Comparison of ENCODE assay signal across 17 mouse cellular contexts in genomic region chr13:21456347-21456746, GRCm38 (mm10). TPM values are rescaled to one million over a fixed set of nuclear protein-coding genes. Genes with fewer than 3 reads are reported as not detected.
DNase-seq lines count a peak whose midpoint lies in the region; ATAC-seq and TF ChIP-seq lines count a peak whose summit lies in the region.
"Had no signal": no experiment of that assay in that cellular context is flagged by ENCODE, and none has a peak within 500 bp of the region (broad histone marks: within the 10 kb centered on the region; RNA-seq: fewer than 3 reads in every experiment).

No protein-coding gene starts in this region.

- no peaks in the 10 kb centered on the region for H3K36me3 ChIP-seq in heart, embryonic 11.5 days (ENCODE audit: control insufficient read depth, insufficient read depth, low read length)
- H3K36me3 ChIP-seq in embryonic facial prominence, embryonic 13.5 days, result peaks cover 5% of the 10 kb centered on the region; the same call in 1 of the 2 replicates
- no peaks in the 10 kb centered on the region for H3K36me3 ChIP-seq in lung, postnatal 0 days (ENCODE audit: insufficient read depth, low read length)

- ATAC-seq in heart, embryonic 11.5 days (replicated peaks; ENCODE audit: insufficient number of reproducible peaks, low FRiP score, low TSS enrichment), result peak; percentile 73; the same call in 1 of the 2 replicates
- peak; percentile 32; the same call in 1 of the 2 replicates for ATAC-seq in embryonic facial prominence, embryonic 13.5 days (ENCODE audit: insufficient number of reproducible peaks, insufficient read depth, low FRiP score, low TSS enrichment, low read depth)
- ATAC-seq in lung, postnatal 0 days, result peak; percentile 90
- ATAC-seq: Patski had no signal

- H3K4me2 ChIP-seq in heart, embryonic 11.5 days, result 0 out of 2 replicates have a peak overlapping the region, but pooled peaks have one; percentile 16
- no peak overlapping the region for H3K4me2 ChIP-seq in embryonic facial prominence, embryonic 13.5 days
- H3K4me2 ChIP-seq in lung, postnatal 0 days (replicated peaks; ENCODE audit: low read depth, low read length), result no peak overlapping the region
- H3K4me2 ChIP-seq: liver, embryonic 13.5 days had no signal

- H3K4me3 ChIP-seq in heart, embryonic 11.5 days (ENCODE audit: low read depth, low read length), result no peak overlapping the region
- H3K4me3 ChIP-seq in embryonic facial prominence, embryonic 13.5 days, result no peak overlapping the region
- no peak overlapping the region for H3K4me3 ChIP-seq in lung, postnatal 0 days (ENCODE audit: low read depth, low read length)
- H3K4me3 ChIP-seq: liver, embryonic 13.5 days had no signal

- intact Hi-C loops in gastrocnemius, postnatal 36 days (cut with DNase I), result loop anchor here (10.0 kb wide), 1 partner anchor 92 kb away; the partner anchor contains the start of gene Zscan12

- peaks cover 12% of the 10 kb centered on the region for H3K4me1 ChIP-seq in heart, embryonic 11.5 days (ENCODE audit: control insufficient read depth, insufficient read depth, low read length)
- peaks cover 11% of the 10 kb centered on the region; the same call in 1 of the 2 replicates for H3K4me1 ChIP-seq in embryonic facial prominence, embryonic 13.5 days
- H3K4me1 ChIP-seq in lung, postnatal 0 days (ENCODE audit: insufficient read depth, low read depth, low read length), result no peaks in the 10 kb centered on the region; the same call in 1 of the 2 replicates

- DNase-seq in heart, adult 18-20 months, result no peak
- peak; percentile 19 for DNase-seq in 3T3-L1 (ENCODE audit: low read depth, low spot score)
- peak; percentile 82 for DNase-seq in lung, postnatal 0 days (ENCODE audit: low spot score)
- DNase-seq in layer of hippocampus, postnatal 10 days (ENCODE audit: low spot score in 2 of 2), result no peak
- no peak for DNase-seq in layer of hippocampus, adult 8-10 months (ENCODE audit: low spot score in 2 of 2)
- no peak for DNase-seq in gastrocnemius, postnatal 36 days
- DNase-seq: adrenal gland, postnatal 25 days; liver, embryonic 13.5 days had no signal

- no peak for TF ChIP-seq CTCF in lung, postnatal 0 days (IDR thresholded peaks at IDR 0.05)

- WGBS in heart, embryonic 11.5 days (ENCODE audit: insufficient replicate concordance), result 3% methylated on average over 4 of the region's 4 CpGs
- WGBS in embryonic facial prominence, embryonic 13.5 days, result 12% methylated on average over 4 of the region's 4 CpGs
- WGBS in lung, postnatal 0 days, result 11% methylated on average over 4 of the region's 4 CpGs

- H3K9me3 ChIP-seq in heart, embryonic 11.5 days (replicated peaks; ENCODE audit: control insufficient read depth, low read length), result no peaks in the 10 kb centered on the region
- no peaks in the 10 kb centered on the region for H3K9me3 ChIP-seq in embryonic facial prominence, embryonic 13.5 days
- H3K9me3 ChIP-seq in lung, postnatal 0 days (ENCODE audit: low read length), result no peaks in the 10 kb centered on the region
- H3K9me3 ChIP-seq: liver, embryonic 13.5 days had no signal

- H3K27ac ChIP-seq in heart, embryonic 11.5 days (ENCODE audit: low read depth, low read length), result peak overlapping the region; percentile 46; the same call in 1 of the 2 replicates
- no peak overlapping the region for H3K27ac ChIP-seq in embryonic facial prominence, embryonic 13.5 days
- no peak overlapping the region for H3K27ac ChIP-seq in lung, postnatal 0 days (ENCODE audit: low read length)
- H3K27ac ChIP-seq: liver, embryonic 13.5 days had no signal

- no peak overlapping the region for H3K9ac ChIP-seq in heart, embryonic 11.5 days (ENCODE audit: low read depth, low read length)
- no peak overlapping the region for H3K9ac ChIP-seq in embryonic facial prominence, embryonic 13.5 days
- no peak overlapping the region for H3K9ac ChIP-seq in lung, postnatal 0 days (replicated peaks; ENCODE audit: low read depth)
- H3K9ac ChIP-seq: liver, embryonic 13.5 days had no signal

- peak; percentile 88 for TF ChIP-seq EP300 in lung, postnatal 0 days (IDR thresholded peaks at IDR 0.05)

- no peaks in the 10 kb centered on the region for H3K27me3 ChIP-seq in heart, embryonic 11.5 days (ENCODE audit: control insufficient read depth, insufficient read depth, low read length)
- H3K27me3 ChIP-seq in embryonic facial prominence, embryonic 13.5 days, result peaks cover 9% of the 10 kb centered on the region; the same call in 1 of the 2 replicates
- H3K27me3 ChIP-seq in lung, postnatal 0 days (replicated peaks; ENCODE audit: insufficient read depth, low read length), result no peaks in the 10 kb centered on the region
- H3K27me3 ChIP-seq: Patski had no signal

RNA-seq across cellular contexts. Expression of gene Zscan26, which starts 2.8 kb away (rescaled TPM):
- 20.3 and 26.7 TPM in 2 replicates for polyA plus RNA-seq in heart, embryonic 11.5 days (2014; fragmentation: Nextera tagmentation; extraction: Ambion mirVana)
- 10 to 100 TPM; 22.2 to 25.9 TPM for total RNA-seq in heart, adult 18-20 months (2021)
- polyA plus RNA-seq in embryonic facial prominence, embryonic 13.5 days (2015; fragmentation: Nextera tagmentation; extraction: Ambion mirVana), result 36.7 and 40.2 TPM in 2 replicates
- 30.2 and 33.0 TPM in 2 replicates for polyA plus RNA-seq in lung, postnatal 0 days (2015; fragmentation: Nextera tagmentation; extraction: Ambion mirVana)
- total RNA-seq in layer of hippocampus, postnatal 10 days (2021), result 10 to 100 TPM; 26.9 to 29.4 TPM
- total RNA-seq in layer of hippocampus, adult 8-10 months (2022), result 10 to 100 TPM; 50.7 to 68.4 (median 61.0) TPM
- total RNA-seq in gastrocnemius, postnatal 36 days (2021), result 10 to 100 TPM in 1 of 2 experiments, 1 to 10 TPM in 1; 8.8 to 11.9 TPM

RNA-seq across cellular contexts. Expression of gene Nkapl, which starts 12.0 kb away (rescaled TPM):
- 2.0 and 2.6 TPM in 2 replicates for polyA plus RNA-seq in heart, embryonic 11.5 days (2014; fragmentation: Nextera tagmentation; extraction: Ambion mirVana)
- total RNA-seq in heart, adult 18-20 months (2021), result under 1 TPM; 0.44 to 0.52 TPM
- 2.8 and 3.5 TPM in 2 replicates for polyA plus RNA-seq in embryonic facial prominence, embryonic 13.5 days (2015; fragmentation: Nextera tagmentation; extraction: Ambion mirVana)
- polyA plus RNA-seq in lung, postnatal 0 days (2015; fragmentation: Nextera tagmentation; extraction: Ambion mirVana), result 9.1 and 10.5 TPM in 2 replicates
- total RNA-seq in layer of hippocampus, postnatal 10 days (2021), result 1 to 10 TPM; 1.0 to 1.2 TPM
- 1 to 10 TPM; 1.3 to 1.6 (median 1.4) TPM for total RNA-seq in layer of hippocampus, adult 8-10 months (2022)
- under 1 TPM in 1 of 2 experiments, not detected in 1; 0.17 TPM for total RNA-seq in gastrocnemius, postnatal 36 days (2021)
- total RNA-seq: common myeloid progenitor, adult 5-6 weeks; neutrophil, adult 5-6 weeks had no signal

RNA-seq across cellular contexts. Expression of gene Pgbd1, which starts 15.5 kb away (rescaled TPM):
- polyA plus RNA-seq in heart, embryonic 11.5 days (2014; fragmentation: Nextera tagmentation; extraction: Ambion mirVana), result 2.3 and 3.6 TPM in 2 replicates
- total RNA-seq in heart, adult 18-20 months (2021), result under 1 TPM; 0.35 to 0.54 TPM
- polyA plus RNA-seq in embryonic facial prominence, embryonic 13.5 days (2015; fragmentation: Nextera tagmentation; extraction: Ambion mirVana), result 3.2 and 4.6 TPM in 2 replicates
- 0.87 TPM in 2 replicates for polyA plus RNA-seq in lung, postnatal 0 days (2015; fragmentation: Nextera tagmentation; extraction: Ambion mirVana)
- 1 to 10 TPM; 1.4 to 1.7 TPM for total RNA-seq in layer of hippocampus, postnatal 10 days (2021)
- 1 to 10 TPM; 1.4 to 2.5 (median 1.8) TPM for total RNA-seq in layer of hippocampus, adult 8-10 months (2022)
- total RNA-seq in gastrocnemius, postnatal 36 days (2021), result under 1 TPM; 0.20 to 0.36 TPM

RNA-seq across cellular contexts. Expression of gene Zkscan4, which starts 22.4 kb away (rescaled TPM):
- 1.2 and 1.8 TPM in 2 replicates for polyA plus RNA-seq in heart, embryonic 11.5 days (2014; fragmentation: Nextera tagmentation; extraction: Ambion mirVana)
- 1 to 10 TPM in 1 of 2 experiments, under 1 TPM in 1; 0.79 to 1.3 TPM for total RNA-seq in heart, adult 18-20 months (2021)
- polyA plus RNA-seq in embryonic facial prominence, embryonic 13.5 days (2015; fragmentation: Nextera tagmentation; extraction: Ambion mirVana), result 4.6 and 5.0 TPM in 2 replicates
- polyA plus RNA-seq in lung, postnatal 0 days (2015; fragmentation: Nextera tagmentation; extraction: Ambion mirVana), result 5.1 and 5.2 TPM in 2 replicates
- 1 to 10 TPM; 6.6 to 7.9 TPM for total RNA-seq in layer of hippocampus, postnatal 10 days (2021)
- total RNA-seq in layer of hippocampus, adult 8-10 months (2022), result 1 to 10 TPM; 6.0 to 6.7 (median 6.3) TPM
- total RNA-seq in gastrocnemius, postnatal 36 days (2021), result under 1 TPM; 0.25 to 0.43 TPM
- total RNA-seq: neutrophil, adult 5-6 weeks had no signal

RNA-seq across cellular contexts. Expression of gene Gm10065, which starts 22.9 kb away (rescaled TPM):
- not detected in 2 replicates for polyA plus RNA-seq in heart, embryonic 11.5 days (2014; fragmentation: Nextera tagmentation; extraction: Ambion mirVana)
- total RNA-seq in heart, adult 18-20 months (2021), result not detected
- polyA plus RNA-seq in embryonic facial prominence, embryonic 13.5 days (2015; fragmentation: Nextera tagmentation; extraction: Ambion mirVana), result not detected in 2 replicates
- polyA plus RNA-seq in lung, postnatal 0 days (2015; fragmentation: Nextera tagmentation; extraction: Ambion mirVana), result not detected in 2 replicates
- not detected for total RNA-seq in layer of hippocampus, postnatal 10 days (2021)
- not detected for total RNA-seq in layer of hippocampus, adult 8-10 months (2022)
- total RNA-seq in gastrocnemius, postnatal 36 days (2021), result not detected
- total RNA-seq: adrenal gland, postnatal 25 days; common myeloid progenitor, adult 5-6 weeks; left cerebral cortex, postnatal 14 days; midbrain, postnatal 0 days; neutrophil, adult 5-6 weeks had no signal
- polyA plus RNA-seq: heart, embryonic 16.5 days; liver, embryonic 13.5 days; midbrain, postnatal 0 days; Patski; urinary bladder, adult 2 months had no signal

Comparison
In these comparisons a context has a peak if more than half of its experiments do, and no peak if none do; other contexts are left out.
1. ATAC-seq: peak in every context shown above with its lines; median percentile 90 in lung, postnatal 0 days; 73 in heart, embryonic 11.5 days; 32 in embryonic facial prominence, embryonic 13.5 days.
2. DNase-seq: peak in 3T3-L1 (single experiment) and lung, postnatal 0 days (single experiment); none in heart, adult 18-20 months (0 of 2), layer of hippocampus, postnatal 10 days (0 of 2), layer of hippocampus, adult 8-10 months (0 of 2) and gastrocnemius, postnatal 36 days (0 of 2).